Mouse (Mus musculus) ES-E14 (cell line): ENCODE results near the gene Chrm4.

Source experiments
- CHD2 ChIP-seq: IDR thresholded peaks from 2 replicates; pipeline ENCODE4 v1.6.1; 2014; ENCODE audit warnings: mild to moderate bottlenecking, low read depth, low read length, inconsistent platforms
- MAFK ChIP-seq: IDR thresholded peaks from 2 replicates; pipeline ENCODE4 v1.6.1; 2014; ENCODE audit warnings: mild to moderate bottlenecking, low read depth, low read length, inconsistent platforms; ENCODE audit not compliant: insufficient read depth
- ZC3H11A ChIP-seq: IDR thresholded peaks from 2 replicates; pipeline ENCODE4 v1.6.1; 2012; ENCODE audit warnings: low read depth, mild to moderate bottlenecking, inconsistent platforms, low read length, borderline replicate concordance
- ZNF384 ChIP-seq: IDR thresholded peaks from 2 replicates; pipeline ENCODE4 v1.6.1; 2012; ENCODE audit warnings: low read depth, low read length, inconsistent platforms

- no peak for TF ChIP-seq ZNF384
- no peak for TF ChIP-seq ZC3H11A
- no peak for TF ChIP-seq MAFK
- no peak for TF ChIP-seq CHD2
Observed at GRCm38 (mm10) chr2:91930761-91931291, 3.8 kb downstream of the Chrm4 start.
